Mouse (Mus musculus) lung, embryonic 14.5 days (tissue): ENCODE data around the gene Psmd12. TPM values are rescaled to one million over a fixed set of nuclear protein-coding genes. Genes with fewer than 3 reads are reported as not detected.

Experiments used
- ATAC-seq: fragments of 200-750 bp; cut with Nextera tagmentation; 2 replicates; pipeline ENCODE4 v1.8.0; 2017; ENCODE audit warnings: mild to moderate bottlenecking, moderate TSS enrichment, moderate library complexity; ENCODE audit not compliant: insufficient read depth
- DNase-seq: peaks from one replicate; pipeline ENCODE4 v3.0.0-alpha.2; 2015
- H3K27ac ChIP-seq: fragments of 300-500 bp; sonication (generic); 2 replicates; pipeline ENCODE4 v1.5.1; 2014; ENCODE audit warnings: low read depth, mild to moderate bottlenecking, moderate library complexity
- H3K27me3 ChIP-seq: fragments of 300-500 bp; sonication (generic); 2 replicates; pipeline ENCODE4 v1.6.1; 2014; ENCODE audit warnings: low read length, control low read depth; ENCODE audit not compliant: insufficient read depth
- H3K36me3 ChIP-seq: fragments of 300-500 bp; sonication (generic); 2 replicates; pipeline ENCODE4 v1.6.1; 2014; ENCODE audit warnings: control low read depth; ENCODE audit not compliant: insufficient read depth
- H3K4me1 ChIP-seq: fragments of 300-500 bp; sonication (generic); 2 replicates; pipeline ENCODE4 v1.6.1; 2014; ENCODE audit warnings: antibody characterized with exemption, control low read depth; ENCODE audit not compliant: insufficient read depth
- H3K4me2 ChIP-seq: fragments of 300-500 bp; sonication (generic); 2 replicates; pipeline ENCODE4 v1.6.1; 2014; ENCODE audit warnings: mild to moderate bottlenecking
- H3K4me3 ChIP-seq: fragments of 300-500 bp; sonication (generic); 2 replicates; pipeline ENCODE4 v1.5.1; 2014; ENCODE audit warnings: low read depth, low read length
- H3K9ac ChIP-seq: fragments of 300-500 bp; sonication (generic); 2 replicates; pipeline ENCODE4 v1.6.1; 2014
- H3K9me3 ChIP-seq: fragments of 300-500 bp; sonication (generic); 2 replicates; pipeline ENCODE4 v1.6.1; 2016; ENCODE audit warnings: low read depth, low read length, control low read depth
- CTCF ChIP-seq: IDR thresholded peaks from 2 replicates; pipeline ENCODE4 v1.5.1; 2016; ENCODE audit warnings: antibody characterized with exemption, low read depth
- WGBS: fragments of 180-500 bp; shearing (Covaris S2); extraction: QIAGEN DNeasy Blood & Tissue Kit; methylation state at CpG from one replicate; pipeline ENCODE4 v1.1.7; 2014; 5-methylcytosine and 5-hydroxymethylcytosine counted together
- polyA plus RNA-seq: library from polyadenylated mRNA; unstranded; fragments of >200 nt; fragmentation: Nextera tagmentation; extraction: Ambion mirVana; gene quantifications from 2 replicates; pipeline ENCODE4 v1.2.1, GENCODE M21; 2014

The Psmd12 gene
- 188 and 192 TPM in 2 replicates for polyA plus RNA-seq

GRCm38 (mm10) chr11:107479053-107479861, at the start of gene Psmd12:
Gene Psmd12 (plus strand): TSS chr11:107479484.
- H3K36me3 ChIP-seq = no peaks in the 10 kb centered on the region
- peak; percentile 98 for DNase-seq
- peak within 1 kb of the TSS; percentile 96 for H3K9ac ChIP-seq
- peak; percentile 99 for ATAC-seq
- no peaks in the 10 kb centered on the region for H3K9me3 ChIP-seq
- peak within 1 kb of the TSS; percentile 97 for H3K4me3 ChIP-seq
- H3K4me2 ChIP-seq = peak within 1 kb of the TSS; percentile 83
- H3K27me3 ChIP-seq = no peaks in the 10 kb centered on the region
- under 1% methylated on average over 51 of the region's 51 CpGs for WGBS
- peak; percentile 32; the same call in 1 of the 2 replicates for TF ChIP-seq CTCF
- H3K4me1 ChIP-seq = 0 out of 2 replicates have a peak, but pooled peaks cover 3% of the 10 kb centered on the region
- peak within 1 kb of the TSS; percentile 64 for H3K27ac ChIP-seq

GRCm38 (mm10) chr11:107431197-107431965, 47.9 kb upstream of the Psmd12 start:
- no peaks in the 10 kb centered on the region for H3K36me3 ChIP-seq
- H3K4me2 ChIP-seq = no peak overlapping the region
- no peaks in the 10 kb centered on the region for H3K9me3 ChIP-seq
- ATAC-seq (no peak), DNase-seq (no peak)
- H3K9ac ChIP-seq = no peak overlapping the region
- 73% methylated on average over 7 of the region's 7 CpGs for WGBS
- no peak for TF ChIP-seq CTCF
- no peaks in the 10 kb centered on the region for H3K27me3 ChIP-seq
- H3K27ac ChIP-seq = no peak overlapping the region
- no peaks in the 10 kb centered on the region for H3K4me1 ChIP-seq
- no peak overlapping the region for H3K4me3 ChIP-seq

- Histone ChIP-seq H3K27me3 (no peaks in the 10 kb centered on the region), H3K9me3 (no peaks in the 10 kb centered on the region; the same call in 1 of the 2 replicates), H3K27ac (no peak overlapping the region), H3K4me2 (no peak overlapping the region), H3K36me3 (no peaks in the 10 kb centered on the region), H3K4me3 (no peak overlapping the region), H3K4me1 (no peaks in the 10 kb centered on the region), H3K9ac (no peak overlapping the region)
- DNase-seq (no peak), ATAC-seq (no peak)
- TF ChIP-seq CTCF = no peak
- WGBS = 87% methylated on average over 6 of the region's 6 CpGs
Observed at GRCm38 (mm10) chr11:107435776-107436449, 43.4 kb upstream of the Psmd12 start.

- H3K4me3 ChIP-seq = no peak overlapping the region
- WGBS = 54% methylated on average over 4 of the region's 4 CpGs
- no peaks in the 10 kb centered on the region for H3K4me1 ChIP-seq
- H3K27ac ChIP-seq = no peak overlapping the region
- no peak overlapping the region for H3K9ac ChIP-seq
- H3K27me3 ChIP-seq = no peaks in the 10 kb centered on the region
- no peak overlapping the region for H3K4me2 ChIP-seq
- ATAC-seq (no peak), DNase-seq (peak; percentile 40)
- TF ChIP-seq CTCF = no peak
- H3K36me3 ChIP-seq = no peaks in the 10 kb centered on the region
- H3K9me3 ChIP-seq = no peaks in the 10 kb centered on the region; the same call in 1 of the 2 replicates
Observed at GRCm38 (mm10) chr11:107437723-107438122, 41.6 kb upstream of the Psmd12 start.

- H3K36me3 ChIP-seq = no peaks in the 10 kb centered on the region
- H3K27ac ChIP-seq = no peak overlapping the region
- no peak overlapping the region for H3K9ac ChIP-seq
- no peak overlapping the region for H3K4me3 ChIP-seq
- DNase-seq (peak; percentile 43), ATAC-seq (no peak)
- WGBS = 67% methylated on average over 3 of the region's 3 CpGs
- H3K27me3 ChIP-seq = no peaks in the 10 kb centered on the region
- H3K4me1 ChIP-seq = no peaks in the 10 kb centered on the region
- TF ChIP-seq CTCF = no peak
- H3K9me3 ChIP-seq = no peaks in the 10 kb centered on the region; the same call in 1 of the 2 replicates
- H3K4me2 ChIP-seq = no peak overlapping the region
Observed at GRCm38 (mm10) chr11:107438140-107438539, 41.1 kb upstream of the Psmd12 start.

- Histone ChIP-seq H3K4me2 (no peak overlapping the region), H3K36me3 (no peaks in the 10 kb centered on the region), H3K4me3 (no peak overlapping the region), H3K27me3 (no peaks in the 10 kb centered on the region), H3K27ac (no peak overlapping the region), H3K9me3 (no peaks in the 10 kb centered on the region; the same call in 1 of the 2 replicates), H3K4me1 (no peaks in the 10 kb centered on the region), H3K9ac (no peak overlapping the region)
- ATAC-seq (no peak), DNase-seq (no peak)
- WGBS = 59% methylated on average over 3 of the region's 3 CpGs
- no peak for TF ChIP-seq CTCF
Observed at GRCm38 (mm10) chr11:107441050-107441449, 38.2 kb upstream of the Psmd12 start.
